Mouse (Mus musculus) embryonic fibroblast, embryonic 13.5 days (primary cell): ENCODE data around the gene Gstz1.

Source experiments
- CTCF ChIP-seq: IDR thresholded peaks from 2 replicates; pipeline ENCODE4 v1.5.1; 2011; ENCODE audit warnings: mild to moderate bottlenecking, control low read depth, low read length, moderate library complexity, borderline replicate concordance; ENCODE audit not compliant: insufficient read depth
- POLR2A ChIP-seq: IDR thresholded peaks from 2 replicates; pipeline ENCODE4 v1.6.1; 2011; ENCODE audit warnings: low read depth, mild to moderate bottlenecking, control low read depth, low read length, moderate library complexity

DNA sequence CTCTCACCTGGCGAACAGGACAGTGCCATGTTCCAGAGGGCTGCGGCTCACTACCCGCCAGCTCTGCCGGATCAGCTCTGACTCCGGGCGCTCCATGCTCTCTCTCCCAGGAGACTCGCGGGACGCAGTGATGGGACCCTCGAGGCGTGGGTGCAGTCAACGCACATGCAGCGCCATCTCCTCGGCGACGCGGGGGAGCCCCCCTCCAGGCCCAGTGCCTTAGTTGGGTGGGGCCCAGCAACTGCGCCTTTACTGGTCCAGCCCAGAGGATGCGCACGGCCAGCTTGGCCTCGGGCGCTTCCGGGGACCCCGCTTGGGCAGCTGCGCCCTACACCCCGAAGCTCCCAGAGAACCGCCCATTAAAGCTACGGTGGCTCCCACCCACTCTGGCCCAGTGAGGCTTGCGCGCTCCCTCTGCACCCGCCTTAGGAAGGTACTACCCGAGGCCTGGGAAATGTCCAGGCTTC is 44.8 kb upstream of the Gstz1 start, which contains the start of gene Ngb:
- TF ChIP-seq CTCF (no peak), POLR2A (no peak)
